13 mouse cellular contexts compared by ENCODE assay signal in genomic region chr9:70318601-70319000, GRCm38 (mm10).
DNase-seq lines count a peak whose midpoint lies in the region; ATAC-seq and TF ChIP-seq lines count a peak whose summit lies in the region.
"Had no signal": no experiment of that assay in that cellular context is flagged by ENCODE, and none has a peak within 500 bp of the region (broad histone marks: within the 10 kb centered on the region; RNA-seq: fewer than 3 reads in every experiment).

No protein-coding gene starts in this region.

- H3K9me3 ChIP-seq in limb, embryonic 15.5 days = no peaks in the 10 kb centered on the region
- no peaks in the 10 kb centered on the region for H3K9me3 ChIP-seq in limb, embryonic 10.5 days (replicated peaks)
- H3K9me3 ChIP-seq: embryonic facial prominence, embryonic 12.5 days; G1E; limb, embryonic 12.5 days; midbrain, embryonic 15.5 days had no signal

- ATAC-seq in limb, embryonic 15.5 days (ENCODE audit: insufficient number of reproducible peaks, low FRiP score, low TSS enrichment, low read depth) = 0 out of 2 replicates have a peak, but pooled peaks have one; percentile 67
- ATAC-seq: midbrain, embryonic 15.5 days had no signal

- 51% methylated on average over 3 of the region's 3 CpGs for WGBS in limb, embryonic 15.5 days
- 78% methylated on average over 3 of the region's 3 CpGs for WGBS in limb, embryonic 10.5 days
- WGBS in small intestine, adult 2 months = 42% methylated on average over 3 of the region's 3 CpGs

- peaks cover 7% of the 10 kb centered on the region; the same call in 1 of the 2 replicates for H3K36me3 ChIP-seq in limb, embryonic 15.5 days
- H3K36me3 ChIP-seq in limb, embryonic 10.5 days = 0 out of 2 replicates have a peak, but pooled peaks cover 3% of the 10 kb centered on the region
- H3K36me3 ChIP-seq in small intestine, adult 2 months (ENCODE audit: control insufficient read depth, insufficient read depth, low read length) = peaks cover 16% of the 10 kb centered on the region
- H3K36me3 ChIP-seq: G1E; midbrain, embryonic 15.5 days had no signal

- H3K27me3 ChIP-seq in limb, embryonic 15.5 days = no peaks in the 10 kb centered on the region
- H3K27me3 ChIP-seq in limb, embryonic 10.5 days (ENCODE audit: low read depth, poor library complexity, severe bottlenecking) = no peaks in the 10 kb centered on the region
- H3K27me3 ChIP-seq in small intestine, adult 2 months (ENCODE audit: control insufficient read depth, insufficient read depth, low read length) = no peaks in the 10 kb centered on the region
- H3K27me3 ChIP-seq: embryonic facial prominence, embryonic 12.5 days; limb, embryonic 12.5 days; midbrain, embryonic 15.5 days had no signal

- H3K9ac ChIP-seq in limb, embryonic 15.5 days = no peak overlapping the region
- H3K9ac ChIP-seq: embryonic facial prominence, embryonic 12.5 days; limb, embryonic 12.5 days; midbrain, embryonic 15.5 days had no signal

- H3K4me3 ChIP-seq in limb, embryonic 15.5 days = no peak overlapping the region
- no peak overlapping the region for H3K4me3 ChIP-seq in limb, embryonic 10.5 days
- H3K4me3 ChIP-seq in embryonic fibroblast, embryonic 13.5 days (ENCODE audit: insufficient read depth, low read length) = no peak overlapping the region
- no peak overlapping the region for H3K4me3 ChIP-seq in small intestine, adult 2 months (ENCODE audit: low read depth, low read length)
- H3K4me3 ChIP-seq: embryonic facial prominence, embryonic 12.5 days; limb, embryonic 12.5 days; midbrain, embryonic 15.5 days had no signal

- H3K4me1 ChIP-seq in limb, embryonic 15.5 days = peaks cover 4% of the 10 kb centered on the region; the same call in 1 of the 2 replicates
- H3K4me1 ChIP-seq in limb, embryonic 10.5 days = 0 out of 2 replicates have a peak, but pooled peaks cover 3% of the 10 kb centered on the region
- H3K4me1 ChIP-seq in embryonic fibroblast, embryonic 13.5 days (ENCODE audit: control insufficient read depth, insufficient read depth, low read length) = peaks cover 10% of the 10 kb centered on the region
- peaks cover 5% of the 10 kb centered on the region for H3K4me1 ChIP-seq in small intestine, adult 2 months (ENCODE audit: control insufficient read depth, insufficient read depth, insufficient read length, low read length)
- H3K4me1 ChIP-seq: embryonic facial prominence, embryonic 12.5 days; midbrain, embryonic 15.5 days had no signal

- DNase-seq in limb, embryonic 10.5 days (ENCODE audit: low spot score) = no peak
- DNase-seq in kidney, adult 8-10 months = peak; percentile 63 to 70
- DNase-seq in cerebellum, adult 18-20 months = no peak
- DNase-seq in cerebellum, postnatal 14 days = no peak
- DNase-seq: adrenal gland, adult 8-10 months; cerebellum, adult 8-10 months had no signal

- no peak overlapping the region for H3K4me2 ChIP-seq in limb, embryonic 15.5 days
- H3K4me2 ChIP-seq: embryonic facial prominence, embryonic 12.5 days; limb, embryonic 12.5 days; midbrain, embryonic 15.5 days had no signal

- TF ChIP-seq POLR2A in embryonic fibroblast, embryonic 13.5 days (IDR thresholded peaks at IDR 0.05; ENCODE audit: low read depth, low read length) = no peak
- no peak for TF ChIP-seq POLR2A in small intestine, adult 2 months (IDR thresholded peaks at IDR 0.05; ENCODE audit: low read depth, low read length)

- H3K27ac ChIP-seq in limb, embryonic 15.5 days = no peak overlapping the region
- H3K27ac ChIP-seq in limb, embryonic 10.5 days = no peak overlapping the region
- H3K27ac ChIP-seq in embryonic fibroblast, embryonic 13.5 days (ENCODE audit: insufficient read depth, low read length) = peak overlapping the region; percentile 71; the same call in 1 of the 2 replicates
- H3K27ac ChIP-seq in small intestine, adult 2 months (ENCODE audit: insufficient read depth, low read depth, low read length) = peak overlapping the region; percentile 66
- H3K27ac ChIP-seq: embryonic facial prominence, embryonic 12.5 days; limb, embryonic 12.5 days; midbrain, embryonic 15.5 days had no signal

- TF ChIP-seq CTCF in embryonic fibroblast, embryonic 13.5 days (IDR thresholded peaks at IDR 0.05; ENCODE audit: borderline replicate concordance, insufficient read depth, low read length) = no peak
- no peak for TF ChIP-seq CTCF in small intestine, adult 2 months (IDR thresholded peaks at IDR 0.05; ENCODE audit: extremely low read depth, insufficient read length, insufficient replicate concordance, low read depth, low read length)

Comparison
In these comparisons a context has a peak if more than half of its experiments do, and no peak if none do; other contexts are left out.
1. H3K27ac ChIP-seq: peak in embryonic fibroblast, embryonic 13.5 days (single experiment) and small intestine, adult 2 months (single experiment); none in limb, embryonic 15.5 days (single experiment) and limb, embryonic 10.5 days (single experiment).
2. DNase-seq: peak in kidney, adult 8-10 months (2 of 2); none in limb, embryonic 10.5 days (single experiment), cerebellum, adult 18-20 months (0 of 2) and cerebellum, postnatal 14 days (0 of 2).